Mouse (Mus musculus) gonadal fat pad, adult 2 months (tissue): ENCODE measurements around the gene Slf2. TPM values are rescaled to one million over a fixed set of nuclear protein-coding genes. Genes with fewer than 3 reads are reported as not detected.

Experiments
- DNase-seq: peaks from one replicate; pipeline ENCODE4 v3.0.0-alpha.2; 2012; ENCODE audit warnings: low read depth
- polyA plus RNA-seq: library from polyadenylated mRNA; depleted of rRNA; stranded (reverse); fragments of >200 nt; gene quantifications from 2 replicates; pipeline ENCODE4 v1.2.3, GENCODE M21; 2012

Gene Slf2
- polyA plus RNA-seq, 1 experiment, result 53.7 TPM

GRCm38 (mm10) chr19:44984420-44984819 lies 53.5 kb downstream of the Slf2 start:
- DNase-seq, result no peak

- peak; percentile 68 for DNase-seq
These were observed 54.4 kb downstream of the Slf2 start for GRCm38 (mm10) chr19:44985159-44985988.

- DNase-seq, result no peak
These were observed 56.1 kb downstream of the Slf2 start for GRCm38 (mm10) chr19:44987004-44987403.

GRCm38 (mm10) chr19:44987851-44988250 lies 56.9 kb downstream of the Slf2 start:
- DNase-seq, result no peak

- DNase-seq, result no peak
These were observed 57.4 kb downstream of the Slf2 start for GRCm38 (mm10) chr19:44988321-44988720.

- no peak for DNase-seq
These were observed 58.0 kb downstream of the Slf2 start, which contains the start of gene Sema4g for GRCm38 (mm10) chr19:44988831-44989566. Gene Sema4g, plus strand, starts transcription at chr19:44989101.

GRCm38 (mm10) chr19:44989567-44990495 lies 58.9 kb downstream of the Slf2 start:
- no peak for DNase-seq

GRCm38 (mm10) chr19:44991031-44991430 lies 60.1 kb downstream of the Slf2 start:
- no peak for DNase-seq

- DNase-seq, result no peak
These were observed 61.3 kb downstream of the Slf2 start for GRCm38 (mm10) chr19:44992246-44992645.

- no peak for DNase-seq
These were observed 61.8 kb downstream of the Slf2 start for GRCm38 (mm10) chr19:44992712-44993111.

GRCm38 (mm10) chr19:44997786-44998185 lies 66.8 kb downstream of the Slf2 start:
- no peak for DNase-seq

- DNase-seq, result no peak
These were observed 68.7 kb downstream of the Slf2 start for GRCm38 (mm10) chr19:44999647-45000046.

GRCm38 (mm10) chr19:45002301-45002700 lies 71.3 kb downstream of the Slf2 start:
- no peak for DNase-seq

GRCm38 (mm10) chr19:45003740-45004516 lies 73.0 kb downstream of the Slf2 start:
- no peak for DNase-seq

GRCm38 (mm10) chr19:45005444-45005843 lies 74.5 kb downstream of the Slf2 start, which contains the start of gene Twnk:
Gene Twnk, plus strand, starts transcription at chr19:45005663.
- DNase-seq, result no peak

- DNase-seq, result no peak
These were observed 75.2 kb downstream of the Slf2 start, which contains the start of gene Mrpl43 for GRCm38 (mm10) chr19:45005957-45006712. Gene Mrpl43, minus strand, starts transcription at chr19:45006442.

GRCm38 (mm10) chr19:45007021-45007420 lies 76.1 kb downstream of the Slf2 start:
- no peak for DNase-seq

GRCm38 (mm10) chr19:45007425-45008191 lies 76.7 kb downstream of the Slf2 start:
- no peak for DNase-seq

GRCm38 (mm10) chr19:45010646-45011045 lies 79.7 kb downstream of the Slf2 start:
- DNase-seq, result no peak
